ENCODE assay signal across 17 mouse cellular contexts in the genomic region with DNA sequence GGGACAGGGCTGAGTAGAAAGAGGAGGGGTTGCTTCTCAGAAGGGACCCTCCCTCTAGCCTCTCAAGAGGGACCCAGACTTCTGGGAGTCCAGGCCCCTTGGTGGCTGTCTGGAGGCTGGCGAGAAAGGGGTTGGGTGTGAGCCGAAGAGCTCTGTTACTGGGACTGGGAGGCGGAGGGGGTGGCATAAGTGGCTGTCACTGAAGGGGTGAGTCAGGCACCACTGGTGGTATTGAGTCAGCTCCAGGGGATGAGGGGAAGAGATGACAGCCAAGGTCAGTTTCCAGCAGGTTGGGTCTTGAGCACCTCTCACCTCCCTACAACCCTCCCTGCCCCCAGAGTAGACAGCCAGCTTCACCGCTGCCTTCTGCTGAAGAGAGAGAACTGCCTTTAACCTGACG. TPM values are rescaled to one million over a fixed set of nuclear protein-coding genes. Genes with fewer than 3 reads are reported as not detected.
DNase-seq lines count a peak whose midpoint lies in the region.
"Had no signal": no experiment of that assay in that cellular context is flagged by ENCODE, and none has a peak within 500 bp of the region (broad histone marks: within the 10 kb centered on the region; RNA-seq: fewer than 3 reads in every experiment).

No protein-coding gene starts in this region.

- peak; percentile 57 for DNase-seq in adrenal gland, adult 2 months
- DNase-seq in adrenal gland, postnatal 25 days: no peak
- peak; percentile 7 for DNase-seq in layer of hippocampus, adult 9-11 months
- DNase-seq in layer of hippocampus, postnatal 25 days (ENCODE audit: extremely low spot score in 1 of 2, low spot score in 1 of 2): no peak
- peak; percentile 71 for DNase-seq in right cerebral cortex, adult 18-20 months
- no peak for DNase-seq in right cerebral cortex, postnatal 25 days
- no peak for DNase-seq in retina, embryonic 14.5 days (ENCODE audit: low spot score)
- DNase-seq: B cell, adult 2 months; cerebellum, adult 11-12 months; cerebellum, adult 8-10 months; cerebellum, postnatal 36 days; embryo, embryonic 11 days; gastrocnemius, postnatal 10 days; gastrocnemius, postnatal 36 days; heart, adult 2 months; heart, postnatal 14 days; heart, postnatal 4 days had no signal

RNA-seq across cellular contexts. Expression of a gene that starts 35.9 kb away (rescaled TPM):
- total RNA-seq in adrenal gland, adult 2 months (2021): 10 to 100 TPM; 49.5 to 58.3 TPM
- 87.7 and 90.7 TPM in 2 replicates for polyA plus RNA-seq in adrenal gland, adult 2 months (2012; rRNA removed)
- total RNA-seq in adrenal gland, postnatal 25 days (2021): 50.6 and 63.0 TPM in 2 replicates
- total RNA-seq in layer of hippocampus, postnatal 25 days (2021): 100 to 1,000 TPM; 180 to 211 TPM

Comparison
In these comparisons a context has a peak if more than half of its experiments do, and no peak if none do; other contexts are left out.
1. DNase-seq: peak in adrenal gland, adult 2 months (single experiment), layer of hippocampus, adult 9-11 months (single experiment) and right cerebral cortex, adult 18-20 months (single experiment); none in adrenal gland, postnatal 25 days (single experiment), layer of hippocampus, postnatal 25 days (0 of 2), right cerebral cortex, postnatal 25 days (single experiment) and retina, embryonic 14.5 days (single experiment).